Mouse (Mus musculus): Measurements from ENCODE around the gene Rdh16f1. TPM values are rescaled to one million over a fixed set of nuclear protein-coding genes. Genes with fewer than 3 reads are reported as not detected.
"Not testable (repeated sequence)": the region's sequence is repeated elsewhere in the genome, so short reads cannot be mapped to it uniquely, and the experiment has no call there.

Rdh16f1 gene
- polyA plus RNA-seq, 1 experiment from 2014 or later: not detected

DNA sequence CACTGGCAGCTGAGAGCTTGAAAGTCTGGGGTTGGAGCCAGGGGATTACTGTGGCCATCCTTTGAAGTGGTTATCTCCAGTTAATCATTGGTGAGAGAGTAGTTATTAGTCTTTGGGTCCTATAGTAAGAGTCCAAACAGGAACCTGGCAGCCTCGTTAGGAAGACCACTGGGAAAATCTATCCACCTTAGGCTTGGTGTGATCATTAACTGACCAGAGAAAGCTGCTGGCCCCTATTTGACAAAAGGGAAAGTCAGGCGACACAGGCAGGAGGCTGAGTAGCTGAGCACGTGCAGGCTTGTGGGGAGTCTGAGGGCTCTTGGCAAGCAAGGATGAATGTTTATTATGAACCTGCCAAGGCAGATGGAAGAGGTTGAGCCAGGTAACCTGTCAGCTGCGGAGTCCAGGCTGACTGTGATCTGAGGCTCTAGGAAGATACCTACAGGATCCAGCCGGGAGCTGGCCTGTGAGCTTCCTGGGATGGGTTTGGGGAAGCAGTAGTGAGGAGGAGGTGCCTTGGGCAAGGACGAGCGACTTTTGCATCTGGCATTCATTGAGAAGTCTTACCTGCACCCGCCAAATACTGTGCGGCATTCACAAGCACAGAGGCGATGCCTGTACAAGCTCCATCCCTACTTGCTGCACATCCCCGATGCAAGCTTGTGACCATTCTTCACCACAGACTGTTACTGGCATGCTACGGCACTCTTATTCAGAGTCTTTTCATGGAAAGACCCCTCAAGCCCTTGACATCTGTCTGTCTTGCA is 4.5 kb downstream of the Rdh16f1 start:
- Histone ChIP-seq H3K9me3 (ENCODE audit: low read depth, low read length) (no peaks in the 10 kb centered on the region), H3K27ac (ENCODE audit: low read depth) (no peak overlapping the region), H3K9ac (no peak overlapping the region), H3K4me1 (ENCODE audit: insufficient read depth) (no peaks in the 10 kb centered on the region), H3K4me2 (no peak overlapping the region), H3K27me3 (ENCODE audit: insufficient read depth, low read length) (no peaks in the 10 kb centered on the region), H3K4me3 (ENCODE audit: low read depth, low read length) (no peak overlapping the region), H3K36me3 (ENCODE audit: insufficient read depth) (no peaks in the 10 kb centered on the region)
- TF ChIP-seq CTCF (IDR thresholded peaks at IDR 0.05; ENCODE audit: low read depth): no peak
- WGBS: 52% methylated on average over 12 of the region's 12 CpGs
- DNase-seq: no peak
- no peak for ATAC-seq (ENCODE audit: insufficient read depth)

GRCm38 (mm10) chr10:127766564-127766963 is 7.0 kb downstream of the Rdh16f1 start:
- DNase-seq: no peak
- Histone ChIP-seq H3K9ac (no peak overlapping the region), H3K9me3 (ENCODE audit: low read depth, low read length) (no peaks in the 10 kb centered on the region), H3K4me1 (ENCODE audit: insufficient read depth) (no peaks in the 10 kb centered on the region), H3K36me3 (ENCODE audit: insufficient read depth) (no peaks in the 10 kb centered on the region), H3K4me3 (ENCODE audit: low read depth, low read length) (no peak overlapping the region), H3K27me3 (ENCODE audit: insufficient read depth, low read length) (no peaks in the 10 kb centered on the region), H3K27ac (ENCODE audit: low read depth) (no peak overlapping the region), H3K4me2 (no peak overlapping the region)
- ATAC-seq (ENCODE audit: insufficient read depth): no peak
- WGBS: 76% methylated on average over 1 of the region's 1 CpGs
- no peak for TF ChIP-seq CTCF (IDR thresholded peaks at IDR 0.05; ENCODE audit: low read depth)

GRCm38 (mm10) chr10:127776011-127776410 is 16.4 kb downstream of the Rdh16f1 start, which contains the start of gene Rdh9:
TSS of gene Rdh9 (plus strand) at chr10:127776386.
- no peak within 1 kb of the TSS for H3K27ac ChIP-seq (ENCODE audit: low read depth)
- no peaks in the 10 kb centered on the region for H3K36me3 ChIP-seq (ENCODE audit: insufficient read depth)
- DNase-seq (no peak), ATAC-seq (ENCODE audit: insufficient read depth) (no peak)
- WGBS: 72% methylated on average over 2 of the region's 2 CpGs
- H3K4me3 ChIP-seq (ENCODE audit: low read depth, low read length): no peak within 1 kb of the TSS
- H3K27me3 ChIP-seq (ENCODE audit: insufficient read depth, low read length): no peaks in the 10 kb centered on the region
- no peak within 1 kb of the TSS for H3K9ac ChIP-seq
- H3K4me1 ChIP-seq (ENCODE audit: insufficient read depth): no peaks in the 10 kb centered on the region
- no peaks in the 10 kb centered on the region for H3K9me3 ChIP-seq (ENCODE audit: low read depth, low read length)
- H3K4me2 ChIP-seq: no peak within 1 kb of the TSS
- TF ChIP-seq CTCF (IDR thresholded peaks at IDR 0.05; ENCODE audit: low read depth): no peak

- WGBS: 94% methylated on average over 17 of the region's 17 CpGs
- DNase-seq; H3K4me2 ChIP-seq; H3K27ac ChIP-seq (ENCODE audit: low read depth); H3K9ac ChIP-seq; H3K4me1 ChIP-seq (ENCODE audit: insufficient read depth); H3K27me3 ChIP-seq (ENCODE audit: insufficient read depth, low read length); H3K9me3 ChIP-seq (ENCODE audit: low read depth, low read length); ATAC-seq (ENCODE audit: insufficient read depth); H3K36me3 ChIP-seq (ENCODE audit: insufficient read depth); H3K4me3 ChIP-seq (ENCODE audit: low read depth, low read length): not testable (repeated sequence)
Measured at GRCm38 (mm10) chr10:127782321-127782720, 22.7 kb downstream of the Rdh16f1 start.

GRCm38 (mm10) chr10:127785411-127785810 is 25.8 kb downstream of the Rdh16f1 start:
- ATAC-seq (ENCODE audit: insufficient read depth); H3K9me3 ChIP-seq (ENCODE audit: low read depth, low read length); H3K4me3 ChIP-seq (ENCODE audit: low read depth, low read length); H3K4me2 ChIP-seq; DNase-seq; H3K4me1 ChIP-seq (ENCODE audit: insufficient read depth); H3K27ac ChIP-seq (ENCODE audit: low read depth); H3K27me3 ChIP-seq (ENCODE audit: insufficient read depth, low read length); H3K9ac ChIP-seq; H3K36me3 ChIP-seq (ENCODE audit: insufficient read depth): not testable (repeated sequence)
- 92% methylated on average over 1 of the region's 1 CpGs for WGBS

- no peak for TF ChIP-seq CTCF (IDR thresholded peaks at IDR 0.05; ENCODE audit: low read depth)
- Histone ChIP-seq H3K36me3 (ENCODE audit: insufficient read depth) (no peaks in the 10 kb centered on the region), H3K4me3 (ENCODE audit: low read depth, low read length) (no peak overlapping the region), H3K4me2 (no peak overlapping the region), H3K4me1 (ENCODE audit: insufficient read depth) (no peaks in the 10 kb centered on the region), H3K9ac (no peak overlapping the region), H3K27me3 (ENCODE audit: insufficient read depth, low read length) (no peaks in the 10 kb centered on the region), H3K27ac (ENCODE audit: low read depth) (no peak overlapping the region), H3K9me3 (ENCODE audit: low read depth, low read length) (no peaks in the 10 kb centered on the region; the same call in 1 of the 2 replicates)
- WGBS: 76% methylated on average over 1 of the region's 1 CpGs
- no peak for ATAC-seq (ENCODE audit: insufficient read depth)
- DNase-seq: no peak
Measured at GRCm38 (mm10) chr10:127799295-127799694, 39.7 kb downstream of the Rdh16f1 start.

DNA sequence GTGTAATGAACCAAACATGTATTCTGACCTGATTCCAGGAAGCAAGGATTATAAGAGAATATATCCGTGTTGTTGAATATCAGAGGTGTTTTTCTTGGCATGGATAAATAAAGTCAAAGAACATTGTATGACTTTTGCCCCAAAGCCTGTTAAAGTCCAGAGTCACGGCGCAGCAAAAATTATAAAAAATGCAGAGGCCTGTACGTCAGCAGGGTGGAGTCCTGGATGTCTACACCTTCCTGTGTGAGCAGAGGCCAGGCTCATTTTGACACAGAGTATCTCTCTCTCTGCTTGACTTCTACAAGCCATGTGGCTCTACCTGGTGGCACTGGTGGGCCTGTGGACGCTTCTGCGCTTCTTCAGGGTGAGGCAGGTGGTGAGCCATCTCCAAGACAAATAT is 41.3 kb downstream of the Rdh16f1 start, which contains the start of gene Rdh16:
Rdh16 (plus strand) TSS at position 262 of the 400 bp plus-strand sequence.
- Histone ChIP-seq H3K4me3 (ENCODE audit: low read depth, low read length) (no peak within 1 kb of the TSS), H3K9me3 (ENCODE audit: low read depth, low read length) (no peaks in the 10 kb centered on the region), H3K9ac (no peak within 1 kb of the TSS), H3K27ac (ENCODE audit: low read depth) (no peak within 1 kb of the TSS), H3K4me2 (no peak within 1 kb of the TSS), H3K36me3 (ENCODE audit: insufficient read depth) (no peaks in the 10 kb centered on the region), H3K4me1 (ENCODE audit: insufficient read depth) (no peaks in the 10 kb centered on the region), H3K27me3 (ENCODE audit: insufficient read depth, low read length) (no peaks in the 10 kb centered on the region)
- ATAC-seq (ENCODE audit: insufficient read depth): no peak
- WGBS: 81% methylated on average over 6 of the region's 6 CpGs
- no peak for DNase-seq
- TF ChIP-seq CTCF (IDR thresholded peaks at IDR 0.05; ENCODE audit: low read depth): no peak
